Mouse (Mus musculus) stomach, postnatal 0 days (tissue): ENCODE measurements at regions not wholly inside any gene's neighbourhood (a gene's known extent, or its start where the extent isn't known, plus 50 kb on each side); places are given as distances from the start of the nearest gene placed in this dataset.

Experiments
- CTCF ChIP-seq: IDR thresholded peaks from 2 replicates; pipeline ENCODE4 v1.5.1; 2016; ENCODE audit warnings: antibody characterized with exemption, low read depth, mild to moderate bottlenecking, moderate library complexity
- EP300 ChIP-seq: optimal IDR thresholded peaks from 2 replicates; pipeline ENCODE3; 2016; ENCODE audit warnings: antibody characterized with exemption

DNA sequence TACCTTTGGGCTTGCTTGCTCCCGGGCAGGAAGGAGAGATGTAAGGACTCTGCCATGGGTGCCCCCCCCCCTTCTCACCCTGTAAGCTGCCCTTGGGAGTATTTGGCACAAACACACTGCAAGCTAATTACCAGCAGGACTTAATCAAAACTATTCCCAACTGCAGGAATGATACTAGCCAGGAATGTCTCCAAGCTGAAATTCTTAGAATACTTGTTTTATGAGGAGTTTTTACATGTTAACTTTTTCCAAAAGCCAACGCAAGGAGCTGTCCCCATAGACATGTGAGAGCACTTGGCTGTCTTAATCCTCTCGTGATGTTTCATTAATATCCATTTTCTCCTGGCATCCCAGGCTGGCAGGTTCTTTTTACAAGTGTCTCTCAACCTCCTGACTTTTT is 155.6 kb upstream of the Irx6 start:
- TF ChIP-seq CTCF (no peak), EP300 (no peak)
